Mouse (Mus musculus) T-helper 17 cell (primary cell): Measurements from ENCODE around the gene Cwc25.

Experiments
- in situ Hi-C, 2 experiments: fragments of 300-600 bp; cut with MboI, MseI; formaldehyde crosslinking; loops; 1 replicate in 1 of 2; 2 replicates in 1 of 2; pipeline ENCODE4 v1.15.1; 2025; ENCODE audit warnings: high pct_unique_total_duplicates in 2 of 2

The Cwc25 gene

GRCm38 (mm10) chr11:97766154-97766881 lies at the start of gene Cwc25:
Gene Cwc25, minus strand, starts transcription at chr11:97766556.
- in situ Hi-C loops, result no loop called here

GRCm38 (mm10) chr11:97815736-97816135 lies 49.4 kb upstream of the Cwc25 start:
- in situ Hi-C loops, result no loop called here

GRCm38 (mm10) chr11:97813746-97814515 lies 47.6 kb upstream of the Cwc25 start:
- in situ Hi-C loops, result no loop called here

- in situ Hi-C loops, result no loop called here
These were observed 46.7 kb upstream of the Cwc25 start for GRCm38 (mm10) chr11:97813085-97813484.

- in situ Hi-C loops, result no loop called here
These were observed 46.1 kb upstream of the Cwc25 start for GRCm38 (mm10) chr11:97812491-97812921.

GRCm38 (mm10) chr11:97811569-97812362 lies 45.4 kb upstream of the Cwc25 start:
- in situ Hi-C loops, result no loop called here

GRCm38 (mm10) chr11:97810970-97811369 lies 44.6 kb upstream of the Cwc25 start:
- in situ Hi-C loops, result no loop called here

- in situ Hi-C loops, result no loop called here
These were observed 44.0 kb upstream of the Cwc25 start for GRCm38 (mm10) chr11:97810356-97810755.

- in situ Hi-C loops, result no loop called here
These were observed 43.1 kb upstream of the Cwc25 start for GRCm38 (mm10) chr11:97809235-97810121.

GRCm38 (mm10) chr11:97808621-97809234 lies 42.4 kb upstream of the Cwc25 start:
- in situ Hi-C loops, result no loop called here

GRCm38 (mm10) chr11:97808093-97808492 lies 41.7 kb upstream of the Cwc25 start:
- in situ Hi-C loops, result no loop called here

- in situ Hi-C loops, result no loop called here
These were observed 41.3 kb upstream of the Cwc25 start for GRCm38 (mm10) chr11:97807626-97808025.

- in situ Hi-C loops, result no loop called here
These were observed 40.2 kb upstream of the Cwc25 start for GRCm38 (mm10) chr11:97806613-97806964.

GRCm38 (mm10) chr11:97805662-97806612 lies 39.6 kb upstream of the Cwc25 start:
- in situ Hi-C loops, result no loop called here

GRCm38 (mm10) chr11:97804841-97805661 lies 38.7 kb upstream of the Cwc25 start:
- in situ Hi-C loops, result loop anchor here in 1 of 2 experiments (5.0 kb wide), 1 partner anchor 32 kb away; no protein-coding TSS in a partner anchor

GRCm38 (mm10) chr11:97803847-97804246 lies 37.5 kb upstream of the Cwc25 start:
- in situ Hi-C loops, result loop anchor here in 1 of 2 experiments (5.0 kb wide), 1 partner anchor 33 kb away; no protein-coding TSS in a partner anchor

- in situ Hi-C loops, result loop anchor here in 1 of 2 experiments (5.0 kb wide), 1 partner anchor 35 kb away; no protein-coding TSS in a partner anchor
These were observed 36.1 kb upstream of the Cwc25 start for GRCm38 (mm10) chr11:97802495-97802894.

GRCm38 (mm10) chr11:97802194-97802470 lies 35.8 kb upstream of the Cwc25 start:
- in situ Hi-C loops, result loop anchor here in 1 of 2 experiments (5.0 kb wide), 1 partner anchor 35 kb away; no protein-coding TSS in a partner anchor
